Mouse (Mus musculus): ENCODE measurements around the gene Znrf1.
"Not testable (repeated sequence)": the region's sequence is repeated elsewhere in the genome, so short reads cannot be mapped to it uniquely, and the experiment has no call there.

Znrf1 gene

DNA sequence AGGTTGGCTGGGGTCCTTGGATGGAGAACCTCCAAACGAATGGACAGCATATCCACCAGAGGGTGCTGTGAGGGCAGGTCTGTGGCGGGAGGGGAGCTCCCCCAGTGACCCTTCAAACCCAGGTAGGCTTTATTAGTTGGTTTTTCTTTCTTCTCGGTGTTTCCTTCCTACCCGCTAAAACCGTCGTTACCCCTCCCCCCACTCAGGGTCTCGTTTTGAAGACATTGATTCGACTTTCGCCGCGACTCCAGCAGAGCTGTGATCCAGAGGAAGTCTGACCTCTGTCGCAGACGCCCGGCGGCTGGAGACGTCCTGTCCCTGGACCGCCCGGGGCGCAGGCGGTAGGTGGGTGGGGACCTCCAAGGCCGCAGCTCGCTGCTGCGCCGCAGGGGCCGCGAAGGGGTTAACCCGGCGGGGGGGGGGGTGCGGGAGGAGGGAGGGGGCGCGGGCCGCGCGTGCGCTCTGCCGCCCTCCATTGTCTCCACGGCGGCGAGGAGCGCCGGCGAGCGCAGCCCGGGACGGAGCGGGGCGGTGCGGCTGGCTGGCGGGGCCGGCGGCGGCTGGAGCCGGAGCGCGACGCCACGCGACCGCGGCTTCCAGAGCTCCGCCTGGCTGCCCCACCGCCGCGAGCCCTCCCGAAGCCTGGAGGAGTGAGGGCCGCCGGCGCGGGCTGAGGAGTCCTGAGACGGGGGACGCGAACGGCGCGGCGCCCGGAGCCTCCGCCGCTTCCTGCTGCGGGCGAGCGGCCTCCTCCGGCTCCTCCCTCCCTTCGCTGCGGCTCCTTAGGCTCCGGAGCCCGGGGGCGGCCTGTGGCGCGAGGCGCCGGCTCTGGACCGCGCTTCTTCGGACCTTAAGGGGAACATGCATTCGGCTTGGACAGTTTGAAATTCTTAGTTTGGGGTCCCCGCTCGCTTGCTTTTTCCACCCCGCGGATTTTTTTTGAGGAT, at the start of gene Znrf1:
Znrf1 (plus strand) TSS at position 67 of the 947 bp plus-strand sequence.
- peak; percentile 81 for DNase-seq

- no peak for DNase-seq
Observed at GRCm38 (mm10) chr8:111490034-111490591, 45.8 kb upstream of the Znrf1 start.

- DNase-seq: no peak
Observed at GRCm38 (mm10) chr8:111491191-111491590, 44.7 kb upstream of the Znrf1 start.

DNA sequence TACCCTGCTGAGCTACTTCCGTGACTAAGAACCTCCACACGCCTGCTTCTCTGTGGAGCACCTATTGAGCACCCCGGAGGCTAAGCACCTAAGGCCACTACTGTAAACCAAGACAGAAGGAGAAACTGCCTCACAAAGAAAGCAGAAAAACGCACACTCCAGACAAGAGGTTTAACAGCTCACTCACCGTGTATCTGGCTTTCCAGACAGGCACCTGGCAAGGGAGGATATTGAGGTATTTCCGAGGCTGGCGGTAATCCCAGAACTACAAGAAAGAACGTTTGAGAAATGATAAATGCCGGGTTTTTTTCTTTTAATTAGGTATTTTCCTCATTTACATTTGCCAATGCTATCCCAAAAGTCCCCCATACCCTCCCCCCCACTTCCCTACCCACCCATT, 43.4 kb upstream of the Znrf1 start:
- no peak for DNase-seq

- no peak for DNase-seq
Observed at GRCm38 (mm10) chr8:111493176-111493575, 42.7 kb upstream of the Znrf1 start.

- no peak for DNase-seq
Observed at GRCm38 (mm10) chr8:111496326-111496725, 39.6 kb upstream of the Znrf1 start.

- DNase-seq: not testable (repeated sequence)
Observed at GRCm38 (mm10) chr8:111498249-111498648, 37.6 kb upstream of the Znrf1 start.

GRCm38 (mm10) chr8:111501724-111502464, 34.0 kb upstream of the Znrf1 start:
- no peak for DNase-seq

- DNase-seq: no peak
Observed at GRCm38 (mm10) chr8:111508566-111508965, 27.3 kb upstream of the Znrf1 start.

DNA sequence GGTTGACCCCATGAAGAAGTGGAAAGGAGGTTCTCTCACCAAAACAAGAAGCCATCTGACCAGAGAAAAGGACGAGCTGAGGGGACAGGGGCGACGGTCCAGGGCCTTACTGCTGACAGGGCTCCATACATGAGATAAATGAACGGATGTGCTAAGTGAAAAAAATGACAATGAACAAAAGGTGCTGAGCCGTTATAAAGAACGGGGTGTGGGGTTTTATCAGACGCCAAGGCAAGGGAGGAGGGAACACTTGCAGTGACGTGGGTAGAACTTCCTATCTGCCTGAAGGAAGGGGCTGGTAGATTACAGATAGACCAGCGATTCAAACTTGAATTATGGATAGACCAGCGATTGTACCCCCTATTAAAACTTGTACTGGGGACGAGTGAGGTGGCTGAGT, 26.6 kb upstream of the Znrf1 start:
- DNase-seq: no peak

DNA sequence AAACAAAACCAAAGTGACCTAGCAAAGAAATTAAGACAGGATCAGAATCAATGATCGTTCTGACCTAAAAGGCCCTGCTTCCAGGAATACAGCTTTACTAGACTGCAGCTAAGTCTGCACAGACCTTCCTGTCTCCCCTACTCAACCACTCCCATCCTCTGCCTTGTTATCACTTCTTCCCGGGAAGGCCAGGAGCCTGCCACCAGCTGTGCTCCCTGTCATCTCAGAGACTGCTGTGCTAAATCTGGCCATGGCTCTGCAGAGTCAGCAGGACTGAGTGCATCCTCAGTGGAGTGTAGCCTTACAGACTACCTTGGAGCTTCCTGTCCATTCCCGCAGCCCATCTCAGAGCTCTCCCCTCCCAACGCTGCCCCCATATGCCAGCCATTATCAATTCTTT, 25.5 kb upstream of the Znrf1 start:
- no peak for DNase-seq

GRCm38 (mm10) chr8:111512941-111513340, 23.0 kb upstream of the Znrf1 start:
- DNase-seq: no peak

DNA sequence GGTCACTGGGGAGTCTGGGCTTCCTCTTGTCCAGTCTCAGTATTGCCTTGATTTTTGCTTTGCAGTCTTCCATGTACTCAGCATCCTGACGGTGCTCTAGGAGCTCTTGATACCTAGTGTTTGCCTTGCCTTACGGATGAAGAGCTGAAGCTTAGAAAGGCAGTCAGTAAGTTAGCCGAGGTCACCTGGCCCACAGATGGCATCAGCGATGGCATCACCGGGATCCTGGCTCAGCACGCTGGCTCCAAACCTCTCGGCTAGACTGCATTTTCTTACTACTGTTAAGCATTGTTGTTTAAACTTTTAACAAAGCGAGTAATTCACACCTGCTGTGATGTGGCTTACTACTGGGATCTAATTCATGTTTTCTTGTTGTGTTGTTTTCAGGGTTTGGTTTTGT, 22.5 kb upstream of the Znrf1 start:
- no peak for DNase-seq

- DNase-seq: no peak
Observed at GRCm38 (mm10) chr8:111516451-111517035, 19.4 kb upstream of the Znrf1 start.

- DNase-seq: no peak
Observed at GRCm38 (mm10) chr8:111517466-111517865, 18.4 kb upstream of the Znrf1 start.

DNA sequence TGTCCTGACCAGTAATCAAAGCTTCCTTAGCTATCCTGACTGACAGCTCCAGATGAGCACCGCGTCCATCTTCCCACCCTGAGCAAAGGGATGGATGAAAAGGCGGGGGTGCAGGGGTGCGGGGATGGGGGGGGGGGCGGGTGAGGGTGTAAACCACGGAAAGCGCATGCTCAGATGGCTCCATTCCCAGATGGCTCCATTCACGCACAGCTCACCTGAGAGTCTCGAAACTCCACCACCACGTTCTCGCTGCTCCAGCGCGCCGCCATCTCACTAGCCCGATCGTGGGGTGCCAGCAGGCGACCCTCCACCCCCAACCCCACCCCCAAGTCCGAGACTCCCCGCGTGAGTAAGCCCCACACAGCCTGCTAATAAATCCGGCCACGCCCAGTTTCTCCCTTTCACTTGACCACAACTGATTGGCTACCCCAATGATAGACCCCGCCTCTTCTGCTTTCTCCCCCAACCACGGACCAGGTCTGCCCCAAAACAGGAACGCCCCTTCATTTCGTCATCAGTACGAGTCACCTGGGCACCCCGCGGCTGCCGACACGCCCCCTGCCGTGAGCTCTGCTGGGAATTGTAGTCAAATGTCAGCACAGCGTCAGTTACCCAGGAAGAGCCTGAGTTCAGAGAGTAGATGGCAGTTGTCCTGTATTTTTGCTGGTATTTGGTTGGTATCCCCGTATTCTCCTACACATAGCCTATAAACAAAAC, 14.0 kb upstream of the Znrf1 start, which contains the start of gene Wdr59:
Wdr59 (minus strand) TSS at position 380 of the 717 bp plus-strand sequence.
- DNase-seq: peak; percentile 99

GRCm38 (mm10) chr8:111526403-111527024, 9.4 kb upstream of the Znrf1 start:
- DNase-seq: no peak

GRCm38 (mm10) chr8:111527149-111527548, 8.7 kb upstream of the Znrf1 start:
- DNase-seq: no peak

- no peak for DNase-seq
Observed at GRCm38 (mm10) chr8:111528071-111528470, 7.8 kb upstream of the Znrf1 start.

DNA sequence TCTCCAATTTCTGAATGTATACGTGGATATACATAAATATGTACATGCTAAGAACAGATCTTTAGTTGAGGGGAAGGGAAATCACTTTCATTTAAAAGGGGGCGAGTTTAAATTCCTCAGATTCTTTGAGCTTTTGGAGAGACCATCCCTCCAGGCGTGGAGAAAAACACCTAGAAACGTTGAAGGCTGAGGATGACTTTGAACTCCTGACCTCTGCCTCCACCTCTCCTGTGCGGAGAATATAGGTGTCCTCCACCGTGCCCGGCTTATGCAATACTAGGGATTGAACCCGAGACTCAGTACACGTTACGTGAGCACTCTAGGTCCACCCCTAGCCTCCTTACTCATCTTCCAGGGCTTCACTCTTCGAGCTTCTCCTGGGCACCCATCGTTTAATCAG, 4.7 kb upstream of the Znrf1 start:
- no peak for DNase-seq

- no peak for DNase-seq
Observed at GRCm38 (mm10) chr8:111531621-111532020, 4.3 kb upstream of the Znrf1 start.

GRCm38 (mm10) chr8:111533503-111533902, 2.4 kb upstream of the Znrf1 start:
- DNase-seq: no peak
